Comparison of ENCODE assay signal across 26 mouse cellular contexts in genomic region chr2:9443103-9443502, GRCm38 (mm10).
"Had no signal": no experiment of that assay in that cellular context is flagged by ENCODE, and none has a peak within 500 bp of the region (broad histone marks: within the 10 kb centered on the region; RNA-seq: fewer than 3 reads in every experiment).

No protein-coding gene starts in this region.

- H3K27me3 ChIP-seq: heart, embryonic 13.5 days; heart, embryonic 15.5 days; hindbrain, embryonic 13.5 days; hindbrain, embryonic 15.5 days; kidney, embryonic 15.5 days; limb, embryonic 12.5 days had no signal

- DNase-seq: gastrocnemius, postnatal 14 days; gastrocnemius, postnatal 36 days; heart, adult 11 months; heart, adult 2 months; heart, postnatal 14 days; heart, postnatal 36 days; kidney, adult 11 months; kidney, adult 2 months; kidney, adult 9 months; kidney, postnatal 14 days; kidney, postnatal 36 days; layer of hippocampus, adult 9-11 months; layer of hippocampus, postnatal 36 days; liver had no signal

- H3K9me3 ChIP-seq: heart, embryonic 13.5 days; heart, embryonic 15.5 days; hindbrain, embryonic 13.5 days; hindbrain, embryonic 15.5 days; kidney, embryonic 15.5 days; limb, embryonic 10.5 days; limb, embryonic 12.5 days had no signal

- H3K4me3 ChIP-seq: heart, adult 2 months; heart, embryonic 13.5 days; heart, embryonic 15.5 days; hindbrain, embryonic 13.5 days; hindbrain, embryonic 15.5 days; kidney, embryonic 15.5 days; limb, embryonic 10.5 days; limb, embryonic 12.5 days had no signal

- H3K36me3 ChIP-seq: heart, embryonic 13.5 days; heart, embryonic 15.5 days; hindbrain, embryonic 13.5 days; hindbrain, embryonic 15.5 days; kidney, embryonic 15.5 days; limb, embryonic 10.5 days; limb, embryonic 12.5 days had no signal

- H3K27ac ChIP-seq: heart, adult 2 months; heart, embryonic 13.5 days; heart, embryonic 15.5 days; hindbrain, embryonic 13.5 days; hindbrain, embryonic 15.5 days; hindbrain, postnatal 0 days; kidney, embryonic 15.5 days; kidney, postnatal 0 days; limb, embryonic 10.5 days; limb, embryonic 12.5 days had no signal

- H3K4me2 ChIP-seq: heart, embryonic 11.5 days; heart, embryonic 13.5 days; heart, embryonic 15.5 days; hindbrain, embryonic 13.5 days; hindbrain, embryonic 15.5 days; kidney, embryonic 15.5 days; limb, embryonic 12.5 days; liver, embryonic 11.5 days had no signal

- ATAC-seq: hindbrain, postnatal 0 days; intestine, embryonic 16.5 days had no signal

- H3K9ac ChIP-seq: heart, embryonic 13.5 days; heart, embryonic 15.5 days; hindbrain, embryonic 13.5 days; hindbrain, embryonic 15.5 days; kidney, embryonic 15.5 days; limb, embryonic 12.5 days had no signal

- H3K4me1 ChIP-seq: heart, embryonic 15.5 days; hindbrain, embryonic 13.5 days; hindbrain, embryonic 15.5 days; kidney, embryonic 15.5 days; limb, embryonic 10.5 days; limb, embryonic 12.5 days had no signal
